Mouse (Mus musculus) limb, embryonic 11.5 days (tissue): ENCODE results near the gene Calcrl. TPM values are rescaled to one million over a fixed set of nuclear protein-coding genes. Genes with fewer than 3 reads are reported as not detected.

Experiments used
- ATAC-seq: fragments of 200-750 bp; cut with Nextera tagmentation; 2 replicates; pipeline ENCODE4 v1.8.0; 2017; ENCODE audit warnings: low read depth; ENCODE audit not compliant: insufficient number of reproducible peaks, low FRiP score, low TSS enrichment
- DNase-seq: peaks from one replicate; pipeline ENCODE4 v3.0.0-alpha.2; 2015; ENCODE audit warnings: low spot score
- H3K27ac ChIP-seq: fragments of 300-500 bp; sonication (generic); replicated peaks from 2 replicates; pipeline ENCODE4 v1.5.1; 2014; ENCODE audit warnings: low read depth, mild to moderate bottlenecking, low read length
- H3K27me3 ChIP-seq: fragments of 300-500 bp; sonication (generic); 2 replicates; pipeline ENCODE4 v1.6.1; 2014; ENCODE audit warnings: mild to moderate bottlenecking, low read length, mixed read lengths; ENCODE audit not compliant: control insufficient read depth, insufficient read depth
- H3K36me3 ChIP-seq: fragments of 300-500 bp; sonication (generic); 2 replicates; pipeline ENCODE4 v1.6.1; 2014; ENCODE audit warnings: mild to moderate bottlenecking, low read length, moderate library complexity, mixed read lengths; ENCODE audit not compliant: control insufficient read depth, insufficient read depth
- H3K4me1 ChIP-seq: fragments of 300-500 bp; sonication (generic); 2 replicates; pipeline ENCODE4 v1.6.1; 2014; ENCODE audit warnings: low read length, mixed read lengths; ENCODE audit not compliant: control insufficient read depth, insufficient read depth
- H3K4me2 ChIP-seq: fragments of 300-500 bp; sonication (generic); 2 replicates; pipeline ENCODE4 v1.6.1; 2014; ENCODE audit warnings: low read depth, mild to moderate bottlenecking, moderate library complexity; ENCODE audit not compliant: severe bottlenecking
- H3K4me3 ChIP-seq: fragments of 300-500 bp; sonication (generic); 2 replicates; pipeline ENCODE4 v1.5.1; 2014; ENCODE audit warnings: low read depth, low read length
- H3K9ac ChIP-seq: fragments of 300-500 bp; sonication (generic); 2 replicates; pipeline ENCODE4 v1.6.1; 2014; ENCODE audit warnings: mild to moderate bottlenecking, low read length
- H3K9me3 ChIP-seq: fragments of 300-500 bp; sonication (generic); 2 replicates; pipeline ENCODE4 v1.6.1; 2016; ENCODE audit warnings: low read length; ENCODE audit not compliant: control insufficient read depth
- WGBS: fragments of 180-500 bp; shearing (Covaris S2); extraction: QIAGEN DNeasy Blood & Tissue Kit; methylation state at CpG from one replicate; pipeline ENCODE4 v1.1.7; 2014; 5-methylcytosine and 5-hydroxymethylcytosine counted together
- polyA plus RNA-seq: library from polyadenylated mRNA; unstranded; fragments of >200 nt; fragmentation: Nextera tagmentation; extraction: Ambion mirVana; gene quantifications from 2 replicates; pipeline ENCODE4 v1.2.1, GENCODE M21; 2014

The Calcrl gene
- polyA plus RNA-seq, 1 experiment from 2014 or later: 18.7 TPM

DNA sequence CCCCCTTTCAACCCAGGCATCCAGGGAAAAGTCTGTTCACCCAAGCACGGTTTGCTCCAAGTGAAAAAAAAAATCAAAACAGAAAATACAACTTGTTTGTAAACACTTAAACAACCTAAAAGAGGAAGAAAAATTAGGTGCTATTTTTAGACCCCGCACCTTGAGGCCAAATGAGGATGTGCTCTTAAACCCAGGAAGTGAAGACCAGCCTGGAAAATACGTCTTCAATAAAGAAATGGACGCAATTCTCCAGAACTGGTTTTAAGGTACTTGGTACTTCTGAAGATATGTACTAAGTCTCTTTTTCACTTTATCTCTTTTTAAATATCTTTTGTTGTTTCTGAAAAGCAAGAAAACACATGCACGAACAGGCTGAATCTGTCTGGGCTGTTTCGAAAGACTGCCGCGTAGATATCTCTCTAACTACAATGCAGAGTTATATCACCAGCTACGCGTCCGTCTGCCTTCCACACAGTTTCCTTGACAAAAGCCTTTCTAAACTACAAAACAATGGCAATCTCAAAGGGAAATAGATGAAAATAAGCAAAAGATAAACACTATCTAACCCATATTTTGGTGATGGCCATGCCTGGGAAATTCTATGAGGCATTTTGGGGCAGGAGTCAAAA is 37.7 kb downstream of the Calcrl start:
- no peak overlapping the region for H3K4me3 ChIP-seq
- WGBS: 81% methylated on average over 11 of the region's 11 CpGs
- H3K9ac ChIP-seq: no peak overlapping the region
- no peaks in the 10 kb centered on the region for H3K27me3 ChIP-seq
- no peak overlapping the region for H3K27ac ChIP-seq
- DNase-seq (no peak), ATAC-seq (no peak)
- H3K4me1 ChIP-seq: no peaks in the 10 kb centered on the region
- H3K36me3 ChIP-seq: no peaks in the 10 kb centered on the region
- no peaks in the 10 kb centered on the region for H3K9me3 ChIP-seq
- H3K4me2 ChIP-seq: 0 out of 2 replicates have a peak overlapping the region, but pooled peaks have one; percentile 19

- WGBS: 51% methylated on average over 18 of the region's 18 CpGs
- Histone ChIP-seq H3K4me3 (no peak overlapping the region), H3K27ac (no peak overlapping the region), H3K9me3 (no peaks in the 10 kb centered on the region), H3K4me1 (no peaks in the 10 kb centered on the region), H3K36me3 (no peaks in the 10 kb centered on the region), H3K4me2 (0 out of 2 replicates have a peak overlapping the region, but pooled peaks have one; percentile 19), H3K9ac (no peak overlapping the region), H3K27me3 (no peaks in the 10 kb centered on the region)
- no peak for ATAC-seq
- no peak for DNase-seq
Measured at GRCm38 (mm10) chr2:84386563-84387393, 38.4 kb downstream of the Calcrl start.

DNA sequence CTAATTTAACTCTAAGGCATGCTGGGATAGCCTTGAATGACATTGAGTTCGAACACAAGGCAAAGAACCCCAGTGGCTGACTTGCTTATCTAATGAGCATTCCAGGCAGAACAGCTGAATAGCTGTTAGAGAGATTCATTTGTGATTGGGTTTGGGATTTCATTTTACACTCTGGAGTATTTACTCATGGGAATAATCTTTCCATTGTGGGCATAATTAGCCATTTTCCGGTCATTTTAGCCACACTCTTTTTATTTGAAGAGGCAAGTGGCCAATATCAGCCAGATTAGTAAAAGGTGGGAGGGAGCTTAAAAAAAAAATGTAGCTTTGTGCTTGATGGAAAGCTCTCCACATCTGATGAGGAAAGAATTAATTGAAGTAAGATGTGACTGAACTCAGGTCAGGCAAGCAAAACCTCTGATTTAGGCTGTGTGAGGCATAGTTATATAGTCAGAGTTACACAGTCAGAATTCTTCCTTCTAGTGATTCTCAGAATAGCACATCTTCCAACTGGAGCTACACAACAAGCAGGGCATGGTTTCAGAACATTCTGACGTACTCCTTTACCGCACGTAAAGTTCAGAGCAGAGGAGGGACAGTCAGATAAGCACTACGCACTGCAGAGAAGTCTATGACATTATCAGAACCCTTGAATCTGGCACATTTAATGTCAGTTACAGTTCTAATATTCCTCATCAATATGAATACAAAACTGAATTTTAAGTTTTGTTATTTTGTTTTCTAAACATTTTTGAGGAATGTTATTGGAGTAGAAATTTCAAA is 40.1 kb downstream of the Calcrl start:
- Histone ChIP-seq H3K9me3 (no peaks in the 10 kb centered on the region), H3K27ac (no peak overlapping the region), H3K9ac (no peak overlapping the region), H3K4me2 (no peak overlapping the region), H3K36me3 (no peaks in the 10 kb centered on the region), H3K4me1 (no peaks in the 10 kb centered on the region), H3K4me3 (no peak overlapping the region), H3K27me3 (no peaks in the 10 kb centered on the region)
- ATAC-seq: no peak
- no peak for DNase-seq
- WGBS: 82% methylated on average over 6 of the region's 6 CpGs

DNA sequence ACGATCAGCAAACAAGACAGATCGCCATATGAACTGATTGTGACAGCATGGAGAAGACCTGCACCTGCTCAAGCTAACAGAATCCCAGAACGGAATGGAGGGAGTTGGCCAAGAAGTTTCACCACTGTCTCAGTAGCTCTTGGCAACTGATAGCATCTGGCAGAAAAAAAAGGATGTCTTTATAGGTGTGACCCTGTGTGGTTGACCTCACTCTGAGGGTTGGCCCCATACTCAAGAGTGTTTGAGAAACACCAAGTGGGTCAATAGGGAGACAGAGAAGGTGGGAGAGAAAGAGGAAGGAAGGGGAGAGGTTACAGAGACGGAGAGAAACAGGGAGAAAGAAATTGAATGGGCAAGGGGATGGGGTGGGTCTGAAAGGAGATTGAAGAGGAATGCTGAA is 41.4 kb downstream of the Calcrl start:
- ATAC-seq: no peak
- H3K27ac ChIP-seq: no peak overlapping the region
- H3K4me3 ChIP-seq: no peak overlapping the region
- no peak overlapping the region for H3K9ac ChIP-seq
- H3K9me3 ChIP-seq: no peaks in the 10 kb centered on the region
- H3K4me2 ChIP-seq: no peak overlapping the region
- WGBS: 90% methylated on average over 4 of the region's 4 CpGs
- H3K27me3 ChIP-seq: no peaks in the 10 kb centered on the region
- H3K36me3 ChIP-seq: no peaks in the 10 kb centered on the region
- H3K4me1 ChIP-seq: no peaks in the 10 kb centered on the region
- DNase-seq: no peak

GRCm38 (mm10) chr2:84382556-84382955 is 42.7 kb downstream of the Calcrl start:
- Histone ChIP-seq H3K27me3 (no peaks in the 10 kb centered on the region), H3K4me1 (no peaks in the 10 kb centered on the region), H3K9me3 (no peaks in the 10 kb centered on the region), H3K4me2 (no peak overlapping the region), H3K36me3 (no peaks in the 10 kb centered on the region), H3K4me3 (no peak overlapping the region), H3K27ac (no peak overlapping the region), H3K9ac (no peak overlapping the region)
- ATAC-seq (no peak), DNase-seq (no peak)

- no peak overlapping the region for H3K4me2 ChIP-seq
- H3K4me1 ChIP-seq: no peaks in the 10 kb centered on the region
- H3K27me3 ChIP-seq: no peaks in the 10 kb centered on the region
- H3K4me3 ChIP-seq: no peak overlapping the region
- H3K9me3 ChIP-seq: no peaks in the 10 kb centered on the region
- no peak for ATAC-seq
- H3K27ac ChIP-seq: no peak overlapping the region
- H3K9ac ChIP-seq: no peak overlapping the region
- WGBS: 89% methylated on average over 5 of the region's 5 CpGs
- H3K36me3 ChIP-seq: no peaks in the 10 kb centered on the region
- DNase-seq: no peak
Measured at GRCm38 (mm10) chr2:84381997-84382396, 43.2 kb downstream of the Calcrl start.

GRCm38 (mm10) chr2:84380816-84381215 is 44.4 kb downstream of the Calcrl start:
- ATAC-seq: no peak

GRCm38 (mm10) chr2:84378678-84379077 is 46.5 kb downstream of the Calcrl start:
- Histone ChIP-seq H3K27ac (no peak overlapping the region), H3K4me2 (no peak overlapping the region), H3K27me3 (no peaks in the 10 kb centered on the region), H3K9me3 (no peaks in the 10 kb centered on the region), H3K36me3 (no peaks in the 10 kb centered on the region), H3K4me3 (no peak overlapping the region), H3K9ac (no peak overlapping the region), H3K4me1 (no peaks in the 10 kb centered on the region)
- 71% methylated on average over 5 of the region's 5 CpGs for WGBS
- no peak for ATAC-seq
- no peak for DNase-seq

More at GRCm38 (mm10) chr2:84380816-84381215, 44.4 kb downstream of the Calcrl start:
- Histone ChIP-seq H3K27ac (no peak overlapping the region), H3K27me3 (no peaks in the 10 kb centered on the region), H3K36me3 (no peaks in the 10 kb centered on the region), H3K4me2 (no peak overlapping the region), H3K9me3 (no peaks in the 10 kb centered on the region), H3K9ac (no peak overlapping the region), H3K4me1 (no peaks in the 10 kb centered on the region), H3K4me3 (no peak overlapping the region)
- 90% methylated on average over 11 of the region's 11 CpGs for WGBS
- DNase-seq: no peak
